Mouse (Mus musculus) liver, embryonic 13.5 days (tissue): Measurements from ENCODE around the gene Slc28a3. TPM values are rescaled to one million over a fixed set of nuclear protein-coding genes. Genes with fewer than 3 reads are reported as not detected.

ENCODE experiments used
- ATAC-seq: fragments of 200-750 bp; cut with Nextera tagmentation; 2 replicates; pipeline ENCODE4 v1.8.0; 2017; ENCODE audit warnings: low read depth, mild to moderate bottlenecking, moderate number of reproducible peaks, moderate library complexity
- DNase-seq: peaks from one replicate; pipeline ENCODE4 v3.0.0; 2022
- H3K27ac ChIP-seq: fragments of 300-500 bp; sonication (generic); 2 replicates; pipeline ENCODE4 v1.5.1; 2015; ENCODE audit warnings: moderate library complexity, mild to moderate bottlenecking, inconsistent platforms
- H3K27me3 ChIP-seq: fragments of 300-500 bp; sonication (generic); 2 replicates; pipeline ENCODE4 v1.6.1; 2015; ENCODE audit warnings: mild to moderate bottlenecking, inconsistent platforms
- H3K36me3 ChIP-seq: fragments of 300-500 bp; sonication (generic); 2 replicates; pipeline ENCODE4 v1.6.1; 2015; ENCODE audit warnings: mild to moderate bottlenecking, inconsistent platforms
- H3K4me1 ChIP-seq: fragments of 300-500 bp; sonication (generic); replicated peaks from 2 replicates; pipeline ENCODE4 v1.6.1; 2015; ENCODE audit warnings: inconsistent platforms
- H3K4me2 ChIP-seq: fragments of 300-500 bp; sonication (generic); 2 replicates; pipeline ENCODE4 v1.6.1; 2015; ENCODE audit warnings: inconsistent platforms, mild to moderate bottlenecking, moderate library complexity
- H3K4me3 ChIP-seq: fragments of 300-500 bp; sonication (generic); replicated peaks from 2 replicates; pipeline ENCODE4 v1.5.1; 2015; ENCODE audit warnings: mild to moderate bottlenecking, inconsistent platforms
- H3K9ac ChIP-seq: fragments of 300-500 bp; sonication (generic); 2 replicates; pipeline ENCODE4 v1.6.1; 2015; ENCODE audit warnings: mild to moderate bottlenecking, inconsistent platforms
- H3K9me3 ChIP-seq: fragments of 300-500 bp; sonication (generic); replicated peaks from 2 replicates; pipeline ENCODE4 v1.6.1; 2016; ENCODE audit warnings: inconsistent platforms
- WGBS: fragments of 180-500 bp; shearing (Covaris S2); methylation state at CpG from one replicate; pipeline ENCODE4 v1.1.7; 2015; ENCODE audit not compliant: insufficient replicate concordance; 5-methylcytosine and 5-hydroxymethylcytosine counted together
- polyA plus RNA-seq: library from polyadenylated mRNA; unstranded; fragments of >200 nt; fragmentation: Nextera tagmentation; extraction: Ambion mirVana; gene quantifications from 2 replicates; pipeline ENCODE4 v1.2.1, GENCODE M21; 2015

Slc28a3 gene
- not detected in 2 replicates for polyA plus RNA-seq

DNA sequence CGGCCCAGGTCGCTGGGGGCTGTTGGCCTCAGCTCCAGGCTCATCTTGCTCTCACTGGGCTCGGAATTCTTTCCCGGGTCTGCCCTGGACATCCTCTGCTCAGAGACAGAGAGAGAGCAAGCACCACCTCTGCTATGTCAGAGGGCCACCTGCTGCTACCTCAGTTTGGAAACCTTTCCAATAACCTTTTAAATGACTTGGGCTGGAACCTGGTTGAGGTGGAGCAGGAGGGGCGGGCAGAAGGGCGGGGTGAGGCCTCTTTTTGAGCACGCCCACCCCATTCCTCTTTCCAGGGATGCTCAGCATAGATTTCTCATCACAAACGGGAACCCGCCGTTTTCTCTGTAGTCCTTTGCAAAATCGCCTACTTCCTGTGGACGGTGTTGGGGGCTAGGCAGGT is at the start of gene Slc28a3:
Gene Slc28a3, minus strand, starts transcription at position 162 of the 400 bp plus-strand sequence.
- H3K9ac ChIP-seq, result no peak within 1 kb of the TSS
- no peaks in the 10 kb centered on the region for H3K36me3 ChIP-seq
- 12% methylated on average over 12 of the region's 12 CpGs for WGBS
- H3K27me3 ChIP-seq, result peaks cover 13% of the 10 kb centered on the region
- no peaks in the 10 kb centered on the region for H3K4me1 ChIP-seq
- no peak within 1 kb of the TSS for H3K4me2 ChIP-seq
- ATAC-seq, result no peak
- no peak for DNase-seq
- no peaks in the 10 kb centered on the region for H3K9me3 ChIP-seq
- H3K4me3 ChIP-seq, result no peak within 1 kb of the TSS
- no peak within 1 kb of the TSS for H3K27ac ChIP-seq

DNA sequence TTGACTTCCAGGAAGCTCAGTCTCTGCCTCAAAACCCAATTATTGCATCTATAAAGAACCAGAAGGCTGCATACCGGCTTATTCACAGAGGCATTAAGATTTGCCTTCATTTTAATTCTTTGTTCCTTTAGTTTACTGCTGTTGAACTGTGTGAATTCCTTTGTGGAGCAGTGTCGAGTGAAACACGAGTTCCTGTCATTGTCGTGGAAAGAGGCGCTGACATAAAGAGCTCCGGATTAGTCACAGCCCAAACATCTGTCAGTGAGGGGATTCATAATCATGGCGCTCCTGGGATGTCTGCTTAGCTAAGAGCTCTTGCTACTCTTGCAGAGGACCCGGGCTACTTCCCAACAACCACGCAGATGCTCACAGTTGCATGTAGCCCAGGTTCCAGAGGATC is 47.3 kb upstream of the Slc28a3 start:
- Histone ChIP-seq H3K4me1 (no peaks in the 10 kb centered on the region), H3K27ac (no peak overlapping the region), H3K4me3 (no peak overlapping the region), H3K9ac (no peak overlapping the region), H3K9me3 (no peaks in the 10 kb centered on the region), H3K4me2 (no peak overlapping the region), H3K27me3 (no peaks in the 10 kb centered on the region), H3K36me3 (no peaks in the 10 kb centered on the region)
- WGBS, result 37% methylated on average over 9 of the region's 9 CpGs
- no peak for ATAC-seq
- DNase-seq, result no peak

DNA sequence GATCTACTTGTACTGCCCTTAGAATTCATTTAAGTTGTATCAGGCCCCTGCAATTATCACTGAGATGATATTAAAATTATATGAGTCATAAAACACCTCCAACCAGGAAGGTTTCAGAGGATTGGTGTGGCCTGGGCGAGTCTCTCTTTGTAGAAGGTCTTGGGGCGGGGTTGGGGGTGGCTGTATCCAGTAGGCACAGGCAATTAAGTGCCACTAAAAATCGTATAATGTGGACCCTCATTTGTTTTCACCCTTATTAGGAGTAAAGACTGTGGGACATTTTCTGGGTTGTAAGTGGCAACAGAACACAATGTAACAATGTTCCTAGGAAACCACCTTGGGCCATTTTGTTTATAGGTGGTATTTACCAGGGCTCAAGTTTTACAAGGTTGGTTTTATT is 46.2 kb upstream of the Slc28a3 start:
- H3K4me2 ChIP-seq, result no peak overlapping the region
- no peak for ATAC-seq
- no peaks in the 10 kb centered on the region for H3K4me1 ChIP-seq
- H3K36me3 ChIP-seq, result no peaks in the 10 kb centered on the region
- no peak overlapping the region for H3K9ac ChIP-seq
- H3K27ac ChIP-seq, result no peak overlapping the region
- WGBS, result 60% methylated on average over 3 of the region's 3 CpGs
- no peaks in the 10 kb centered on the region for H3K27me3 ChIP-seq
- H3K9me3 ChIP-seq, result no peaks in the 10 kb centered on the region
- no peak for DNase-seq
- no peak overlapping the region for H3K4me3 ChIP-seq

DNA sequence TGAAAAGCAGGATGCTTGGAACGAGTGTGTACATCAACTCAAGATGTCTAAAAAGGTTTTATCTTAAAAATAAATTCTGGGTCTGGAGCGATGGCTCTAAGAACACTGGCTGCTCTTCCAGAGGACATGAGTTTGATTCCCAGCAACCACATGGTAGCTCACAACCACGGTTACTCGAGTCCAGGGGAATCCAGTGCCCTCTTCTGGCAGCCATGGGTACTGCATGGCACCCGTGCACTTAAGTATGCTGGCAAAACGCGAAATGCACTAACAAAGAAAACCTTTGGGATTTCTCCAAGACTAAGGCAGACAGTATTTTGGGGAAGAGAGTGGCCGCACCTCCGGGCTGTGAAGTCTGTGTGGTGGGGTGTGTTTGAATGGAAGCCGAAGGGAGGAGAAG is 44.9 kb upstream of the Slc28a3 start:
- H3K9me3 ChIP-seq, result no peaks in the 10 kb centered on the region
- no peak for ATAC-seq
- H3K4me1 ChIP-seq, result no peaks in the 10 kb centered on the region
- H3K27me3 ChIP-seq, result no peaks in the 10 kb centered on the region
- H3K4me3 ChIP-seq, result no peak overlapping the region
- no peaks in the 10 kb centered on the region for H3K36me3 ChIP-seq
- H3K27ac ChIP-seq, result no peak overlapping the region
- H3K9ac ChIP-seq, result no peak overlapping the region
- H3K4me2 ChIP-seq, result no peak overlapping the region
- DNase-seq, result no peak
- 58% methylated on average over 10 of the region's 10 CpGs for WGBS

DNA sequence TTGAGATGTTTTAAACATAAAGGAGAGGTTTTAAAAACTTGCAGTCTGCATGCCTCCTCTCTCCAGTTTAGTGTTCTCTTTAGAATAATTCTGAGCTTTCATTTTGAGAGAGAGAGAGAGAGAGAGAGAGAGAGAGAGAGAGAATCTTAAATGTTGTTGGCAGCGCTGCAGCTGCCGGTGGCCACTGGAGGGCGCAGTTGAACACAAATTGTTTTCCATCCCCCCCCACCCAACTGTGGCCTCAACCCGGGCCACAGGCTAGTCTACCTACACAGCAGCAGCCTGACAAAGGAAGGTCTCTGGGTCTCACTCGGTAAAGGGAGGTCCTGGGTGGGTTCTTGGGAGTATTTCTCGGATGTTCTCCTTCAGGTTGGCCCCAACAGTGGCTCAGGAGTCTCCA is 29.7 kb upstream of the Slc28a3 start:
- no peaks in the 10 kb centered on the region for H3K36me3 ChIP-seq
- WGBS, result 11% methylated on average over 6 of the region's 6 CpGs
- no peak for ATAC-seq

DNA sequence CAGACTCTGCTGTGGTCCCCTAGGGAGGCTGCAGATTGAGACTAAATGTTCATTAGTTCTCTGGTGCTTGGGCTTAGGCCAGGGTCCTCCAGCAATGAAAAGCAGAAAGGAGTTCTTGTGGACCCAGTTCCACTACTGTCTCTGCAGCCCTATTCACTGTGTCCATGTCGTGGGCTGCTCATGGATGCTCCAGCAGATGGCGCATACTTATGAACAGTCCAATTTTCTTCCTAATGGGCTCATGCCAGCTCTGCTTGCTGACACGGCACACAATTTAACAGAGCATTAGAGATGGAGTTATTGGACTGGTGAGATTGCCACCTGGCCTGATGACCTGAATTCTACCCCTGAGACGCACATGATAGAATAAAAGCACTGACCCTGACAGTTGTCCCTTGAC is 28.3 kb upstream of the Slc28a3 start:
- WGBS, result 46% methylated on average over 4 of the region's 4 CpGs
- 0 out of 2 replicates have a peak, but pooled peaks cover 2% of the 10 kb centered on the region for H3K27me3 ChIP-seq
- H3K4me1 ChIP-seq, result no peaks in the 10 kb centered on the region
- H3K9me3 ChIP-seq, result no peaks in the 10 kb centered on the region
- H3K4me2 ChIP-seq, result no peak overlapping the region
- H3K9ac ChIP-seq, result no peak overlapping the region
- H3K27ac ChIP-seq, result no peak overlapping the region
- no peak overlapping the region for H3K4me3 ChIP-seq
- H3K36me3 ChIP-seq, result no peaks in the 10 kb centered on the region
- ATAC-seq, result no peak
- no peak for DNase-seq

More for the DNA sequence above, 29.7 kb upstream of the Slc28a3 start:
- Histone ChIP-seq H3K9ac (no peak overlapping the region), H3K27me3 (no peaks in the 10 kb centered on the region), H3K27ac (no peak overlapping the region), H3K4me2 (no peak overlapping the region), H3K4me1 (no peaks in the 10 kb centered on the region), H3K9me3 (no peaks in the 10 kb centered on the region), H3K4me3 (no peak overlapping the region)
- no peak for DNase-seq

DNA sequence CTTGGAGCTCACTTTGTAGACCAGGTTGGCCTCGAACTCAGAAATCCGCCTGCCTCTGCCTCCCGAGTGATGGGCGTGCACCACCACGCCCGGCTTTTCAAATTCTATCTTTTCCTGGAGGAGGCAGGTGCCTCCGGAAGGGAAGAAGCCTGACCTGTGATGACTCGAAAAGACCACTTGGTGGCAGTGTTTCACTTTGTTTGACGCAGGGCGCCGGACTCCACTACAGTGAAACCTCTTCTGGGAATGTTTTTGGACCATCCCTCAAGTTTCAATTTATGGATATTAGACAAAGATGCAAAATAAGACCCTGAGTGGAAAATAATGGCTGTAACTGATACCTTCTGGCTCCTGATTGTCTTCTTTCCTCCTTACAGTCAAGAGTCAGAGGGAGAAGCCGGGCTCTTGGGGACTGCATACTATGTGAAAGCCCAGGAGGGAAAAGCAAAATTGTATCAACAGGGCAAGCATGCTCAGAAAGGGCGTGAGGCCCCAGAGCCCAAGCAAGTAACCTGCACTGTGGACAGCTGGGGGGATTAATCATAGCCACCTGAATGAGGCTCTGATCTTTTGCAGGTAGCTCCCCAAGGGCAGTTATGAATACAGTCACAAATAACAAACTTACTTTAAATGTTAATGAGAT is 26.8 kb upstream of the Slc28a3 start:
- Histone ChIP-seq H3K4me2 (no peak overlapping the region), H3K4me1 (no peaks in the 10 kb centered on the region), H3K4me3 (no peak overlapping the region), H3K36me3 (no peaks in the 10 kb centered on the region), H3K27ac (no peak overlapping the region), H3K9me3 (no peaks in the 10 kb centered on the region), H3K9ac (no peak overlapping the region), H3K27me3 (peaks cover 10% of the 10 kb centered on the region)
- DNase-seq (peak; percentile 5), ATAC-seq (no peak)
- WGBS, result 9% methylated on average over 13 of the region's 13 CpGs

DNA sequence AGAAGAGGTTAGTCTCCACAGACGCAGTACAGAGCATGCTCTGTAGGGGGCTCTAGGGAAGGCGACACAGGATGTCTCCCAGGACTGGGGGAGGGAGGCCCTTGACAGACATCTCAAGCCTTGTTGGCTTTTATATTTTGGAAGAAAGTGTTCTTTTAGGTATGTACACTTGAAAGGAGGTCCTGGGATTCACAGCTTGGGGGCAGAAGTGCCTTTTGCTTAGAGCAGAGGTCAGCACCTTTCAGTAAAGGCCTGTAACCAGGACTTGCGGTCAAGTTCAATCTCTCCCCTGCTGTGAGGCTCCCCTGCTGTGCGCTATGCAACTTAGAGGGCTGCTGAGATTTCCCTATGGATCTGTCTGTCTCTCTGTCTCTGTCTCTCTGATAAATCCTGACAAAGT is 23.2 kb upstream of the Slc28a3 start:
- Histone ChIP-seq H3K36me3 (no peaks in the 10 kb centered on the region), H3K4me1 (no peaks in the 10 kb centered on the region), H3K27me3 (peaks cover 10% of the 10 kb centered on the region), H3K4me2 (no peak overlapping the region), H3K27ac (no peak overlapping the region), H3K4me3 (no peak overlapping the region), H3K9ac (no peak overlapping the region), H3K9me3 (no peaks in the 10 kb centered on the region)
- DNase-seq, result no peak
- WGBS, result 23% methylated on average over 4 of the region's 4 CpGs
- no peak for ATAC-seq

DNA sequence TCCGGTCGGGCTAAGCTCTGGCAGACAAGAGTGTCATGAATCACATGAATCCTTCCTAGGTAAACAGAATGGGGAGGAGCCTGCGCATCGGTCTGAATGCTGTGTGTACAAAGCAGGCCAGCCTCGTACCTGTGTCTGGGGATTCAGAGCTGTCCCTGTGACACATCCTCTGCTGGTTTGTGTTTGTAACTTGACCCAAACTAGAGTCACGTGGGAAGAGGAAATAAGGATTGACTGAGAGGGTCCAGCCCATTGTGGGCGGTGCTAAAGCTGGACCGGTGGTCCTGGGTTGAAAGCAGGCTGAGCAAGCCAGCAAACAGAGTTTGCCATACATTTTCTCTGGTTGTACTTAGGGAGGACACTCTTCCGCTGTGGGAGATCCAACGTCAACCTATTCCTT is 20.1 kb upstream of the Slc28a3 start:
- H3K27ac ChIP-seq, result no peak overlapping the region
- DNase-seq (no peak), ATAC-seq (no peak)
- H3K4me2 ChIP-seq, result no peak overlapping the region
- H3K36me3 ChIP-seq, result no peaks in the 10 kb centered on the region
- H3K4me3 ChIP-seq, result no peak overlapping the region
- H3K4me1 ChIP-seq, result no peaks in the 10 kb centered on the region
- peaks cover 10% of the 10 kb centered on the region for H3K27me3 ChIP-seq
- no peak overlapping the region for H3K9ac ChIP-seq
- 40% methylated on average over 10 of the region's 10 CpGs for WGBS
- H3K9me3 ChIP-seq, result no peaks in the 10 kb centered on the region

DNA sequence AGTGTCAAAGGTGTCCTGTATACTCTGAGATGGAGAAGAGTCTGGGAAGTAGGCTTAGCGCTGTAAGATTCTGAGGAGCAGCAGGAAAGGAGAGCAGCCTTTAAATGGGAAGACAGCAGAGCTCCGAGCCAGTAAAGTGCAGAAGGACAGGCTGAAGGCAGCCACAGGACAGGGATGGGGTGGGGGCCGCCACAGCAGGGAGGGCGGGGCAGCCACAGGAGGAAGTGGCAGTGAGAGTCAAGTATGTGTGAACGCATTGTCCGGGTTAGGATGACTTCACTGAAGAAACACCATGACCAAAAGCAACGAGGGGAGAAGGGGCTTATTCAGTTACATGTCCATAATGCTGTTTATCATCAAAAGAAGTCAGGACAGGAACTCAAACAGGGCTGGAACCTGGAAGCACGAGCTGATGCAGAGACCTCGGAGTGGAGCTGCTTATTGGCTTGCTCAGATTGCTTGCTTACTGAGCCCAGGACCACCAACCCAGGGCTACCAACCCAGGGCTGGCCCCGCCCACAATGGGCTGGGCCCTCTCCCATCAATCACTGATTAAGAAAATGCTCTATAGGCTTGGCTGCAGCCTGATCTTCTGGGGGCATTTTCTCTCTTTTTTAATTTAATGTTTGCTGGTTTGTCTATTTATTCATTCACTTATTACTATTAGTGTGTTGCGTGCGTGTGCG is 18.8 kb upstream of the Slc28a3 start:
- no peaks in the 10 kb centered on the region for H3K36me3 ChIP-seq
- H3K27ac ChIP-seq, result no peak overlapping the region
- H3K4me2 ChIP-seq, result no peak overlapping the region
- no peak overlapping the region for H3K4me3 ChIP-seq
- H3K4me1 ChIP-seq, result no peaks in the 10 kb centered on the region
- no peak overlapping the region for H3K9ac ChIP-seq
- peaks cover 10% of the 10 kb centered on the region for H3K27me3 ChIP-seq
- no peaks in the 10 kb centered on the region for H3K9me3 ChIP-seq
- no peak for DNase-seq
- 18% methylated on average over 13 of the region's 13 CpGs for whole genome bisulfite sequencing
- ATAC-seq, result no peak

DNA sequence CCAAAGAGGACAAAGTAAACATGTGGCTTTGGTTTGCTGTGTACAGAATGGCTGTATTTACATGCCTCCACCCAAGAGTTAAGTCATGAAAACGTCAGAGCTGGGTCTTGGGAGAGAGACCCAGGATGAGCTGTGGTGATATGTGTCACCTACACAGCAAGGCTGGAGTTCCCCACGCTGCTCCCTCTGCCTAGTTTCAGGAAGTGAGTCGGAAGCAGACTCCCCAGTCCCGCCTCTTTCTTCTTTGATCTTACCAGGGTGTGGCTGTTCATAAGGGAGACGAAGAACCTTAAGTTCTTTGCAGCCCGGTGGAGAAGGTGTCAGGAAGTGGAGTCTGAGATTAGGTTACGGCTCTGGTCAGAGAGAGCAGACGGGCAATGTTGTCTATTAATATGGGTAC is 12.0 kb upstream of the Slc28a3 start:
- Histone ChIP-seq H3K36me3 (no peaks in the 10 kb centered on the region), H3K27ac (no peak overlapping the region), H3K4me3 (no peak overlapping the region), H3K9me3 (no peaks in the 10 kb centered on the region), H3K4me2 (no peak overlapping the region), H3K9ac (no peak overlapping the region), H3K4me1 (no peaks in the 10 kb centered on the region), H3K27me3 (no peaks in the 10 kb centered on the region)
- 18% methylated on average over 8 of the region's 8 CpGs for WGBS
- no peak for DNase-seq
- no peak for ATAC-seq

DNA sequence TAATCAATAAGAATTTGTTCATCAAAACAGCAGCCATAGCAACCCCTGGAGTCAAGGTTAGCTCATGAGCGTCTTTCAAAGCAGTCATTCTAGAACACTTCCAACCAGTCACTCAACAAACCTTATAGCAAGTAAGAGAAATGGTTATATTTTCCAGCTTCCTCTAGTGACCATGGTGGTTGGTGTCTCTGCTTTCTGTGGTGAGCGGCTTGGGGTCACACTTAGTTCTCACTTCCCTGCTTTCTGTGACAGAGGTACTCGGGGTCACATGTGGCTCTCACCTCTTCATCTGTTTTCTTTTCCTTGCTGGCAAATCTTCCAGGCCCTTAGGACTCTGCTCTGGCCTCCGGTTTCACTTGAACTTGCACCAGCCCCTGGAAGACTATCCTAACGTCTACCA is 8.6 kb upstream of the Slc28a3 start:
- Histone ChIP-seq H3K4me2 (no peak overlapping the region), H3K36me3 (no peaks in the 10 kb centered on the region), H3K4me1 (no peaks in the 10 kb centered on the region), H3K27ac (no peak overlapping the region), H3K9me3 (no peaks in the 10 kb centered on the region), H3K27me3 (no peaks in the 10 kb centered on the region), H3K9ac (no peak overlapping the region), H3K4me3 (no peak overlapping the region)
- ATAC-seq (no peak), DNase-seq (no peak)
- 53% methylated on average over 5 of the region's 5 CpGs for WGBS
